Mouse (Mus musculus) forelimb bud, embryonic 11.5 days (tissue): ENCODE data around the gene Dlg2.

Experiments used
- DNase-seq: peaks from one replicate; pipeline ENCODE4 v3.0.0-alpha.2; 2012; ENCODE audit warnings: low read depth, low spot score

Gene Dlg2

DNA sequence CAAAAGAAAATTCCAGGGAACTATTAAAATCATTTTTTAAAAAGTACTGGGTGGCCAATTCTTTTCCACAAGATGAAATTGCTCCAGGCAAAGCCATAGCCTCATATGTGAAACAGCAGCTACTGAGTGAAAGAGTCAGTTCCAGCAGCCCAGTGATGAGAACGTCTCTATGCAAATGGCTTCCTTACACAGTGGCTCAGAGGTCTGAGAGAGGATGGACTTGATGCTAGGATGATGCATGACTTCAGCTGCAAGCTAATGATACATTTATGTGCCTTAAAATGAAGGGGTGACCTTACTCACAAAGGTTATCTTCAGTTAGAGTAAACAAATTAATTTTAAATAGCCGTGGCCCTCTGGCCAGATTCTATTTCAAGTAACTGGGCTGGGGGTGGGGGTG lies 1420.5 kb downstream of the Dlg2 start:
- no peak for DNase-seq

DNA sequence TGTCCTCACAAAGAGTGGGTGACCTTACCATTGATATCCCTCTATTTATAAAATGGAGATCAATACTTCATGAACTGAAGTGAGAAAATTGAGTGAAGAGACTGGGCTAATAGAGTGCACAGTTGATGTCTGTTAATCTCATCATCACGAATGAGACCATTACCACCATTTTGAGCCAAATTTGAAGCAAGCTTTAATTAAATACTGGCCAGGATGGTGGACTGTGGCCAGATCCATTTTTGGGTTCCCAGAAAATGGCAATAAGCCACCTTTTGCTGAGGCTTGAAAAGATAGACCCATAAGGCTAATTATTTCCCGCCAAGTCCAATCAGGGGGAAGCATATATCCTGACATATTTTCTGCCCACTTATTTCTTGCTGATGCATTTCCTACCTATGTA lies 1421.0 kb downstream of the Dlg2 start:
- no peak for DNase-seq

DNA sequence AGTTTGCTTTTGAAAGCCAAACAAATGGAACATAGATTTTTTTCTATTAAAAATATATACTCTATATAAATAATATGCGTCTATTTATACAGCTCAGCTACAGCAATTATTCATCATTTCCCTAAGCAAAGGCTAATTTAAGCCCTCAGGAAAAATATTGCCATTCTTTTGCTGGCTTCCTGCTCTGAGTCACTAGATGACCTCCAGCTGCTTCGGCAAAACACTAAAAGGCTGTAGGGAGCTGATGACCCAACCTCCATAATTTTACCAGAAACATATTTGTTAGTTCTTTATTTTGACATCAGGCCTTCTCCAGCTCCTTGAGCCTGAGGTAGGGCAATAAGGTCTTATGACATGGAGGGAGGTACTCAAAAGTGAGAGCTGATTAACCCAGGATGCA lies 1426.0 kb downstream of the Dlg2 start:
- no peak for DNase-seq

DNA sequence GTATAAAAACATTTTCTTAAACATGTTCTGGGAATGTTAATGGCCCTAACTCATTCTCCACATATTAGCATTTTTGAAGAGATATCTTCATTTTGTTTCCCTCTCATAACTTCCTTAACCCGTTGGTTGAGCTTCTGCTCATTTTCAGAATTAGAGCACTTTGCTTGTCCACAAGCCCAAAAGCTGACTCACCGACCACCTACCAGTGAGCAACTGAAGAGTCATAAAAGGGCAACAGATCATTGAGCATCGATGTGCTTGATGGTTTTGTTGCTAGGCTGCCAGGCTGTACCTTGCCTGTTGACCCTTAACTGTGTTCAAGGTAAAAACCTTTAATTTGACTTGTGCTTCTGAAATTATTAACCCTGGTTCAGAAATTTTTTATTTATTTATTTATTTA lies 1440.3 kb downstream of the Dlg2 start:
- no peak for DNase-seq

DNA sequence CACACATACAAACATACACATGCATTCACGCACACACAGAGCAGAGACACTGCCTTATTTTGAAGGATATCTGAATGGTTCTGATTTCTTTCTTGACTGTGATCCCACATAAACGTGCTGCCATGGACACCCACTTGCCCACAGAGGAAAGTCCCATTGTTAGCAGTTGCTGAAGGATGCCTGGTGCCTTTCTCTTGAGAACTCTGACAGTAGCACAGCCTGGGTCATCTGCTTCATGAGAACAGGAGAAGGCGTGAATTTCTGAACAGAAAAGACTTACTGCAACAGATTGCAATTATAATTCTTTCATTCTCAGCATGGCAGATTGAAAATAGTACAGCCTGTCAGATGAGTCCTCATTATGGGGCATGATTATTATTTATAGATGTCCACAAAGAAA lies 1442.6 kb downstream of the Dlg2 start:
- DNase-seq, result no peak

DNA sequence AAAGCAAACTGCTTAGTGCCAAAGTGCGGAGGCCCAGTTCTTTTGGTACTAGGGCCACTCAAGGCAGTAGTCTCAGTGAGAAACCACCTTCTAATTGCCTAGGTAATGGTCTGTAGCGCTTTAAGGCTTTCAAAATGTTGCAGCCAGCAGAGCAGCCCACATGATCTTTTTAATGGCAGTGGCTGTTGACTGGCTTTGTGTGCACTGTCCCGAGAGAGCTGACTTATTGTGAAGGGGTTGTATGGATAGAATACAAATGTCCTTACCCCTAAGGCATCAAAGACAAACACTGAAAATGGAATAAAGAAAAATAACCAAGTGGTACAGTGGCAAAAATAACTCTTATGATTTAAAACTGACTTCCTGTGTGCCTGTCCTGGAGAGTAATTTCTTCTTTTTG lies 1443.3 kb downstream of the Dlg2 start:
- no peak for DNase-seq

DNA sequence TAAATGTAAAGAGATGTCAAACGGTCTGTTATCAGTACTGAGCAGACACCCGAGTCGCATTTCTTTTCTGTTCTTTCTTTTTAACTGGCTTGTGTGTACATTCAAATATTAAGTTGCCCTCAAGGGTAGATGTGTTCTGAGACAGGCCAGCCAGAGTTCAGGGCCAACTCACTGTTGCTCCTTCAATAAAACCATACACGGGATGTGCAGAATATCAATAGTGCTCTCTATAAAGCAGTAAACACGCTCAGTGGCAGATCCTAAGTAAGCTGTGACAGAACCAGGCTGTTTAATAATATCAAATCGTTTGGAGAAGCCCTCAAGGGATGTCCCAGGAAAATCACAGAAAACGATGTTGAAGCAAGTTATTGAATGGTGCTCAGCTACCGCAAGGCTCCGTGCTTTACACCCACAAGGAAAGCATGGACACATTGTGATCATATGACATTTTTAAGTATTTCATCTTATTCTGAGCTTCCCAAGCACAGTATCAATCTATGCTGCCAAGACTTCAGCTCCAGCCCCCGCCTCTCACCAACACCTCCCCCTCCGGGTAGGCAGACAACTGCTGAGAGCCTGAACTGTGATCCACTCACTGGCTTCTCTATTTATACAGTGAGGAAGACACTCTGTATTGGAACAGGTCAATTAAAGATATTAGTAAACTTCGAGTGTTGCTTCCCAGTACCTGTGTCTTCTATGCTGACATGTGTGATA lies 1458.6 kb downstream of the Dlg2 start:
- DNase-seq, result no peak

DNA sequence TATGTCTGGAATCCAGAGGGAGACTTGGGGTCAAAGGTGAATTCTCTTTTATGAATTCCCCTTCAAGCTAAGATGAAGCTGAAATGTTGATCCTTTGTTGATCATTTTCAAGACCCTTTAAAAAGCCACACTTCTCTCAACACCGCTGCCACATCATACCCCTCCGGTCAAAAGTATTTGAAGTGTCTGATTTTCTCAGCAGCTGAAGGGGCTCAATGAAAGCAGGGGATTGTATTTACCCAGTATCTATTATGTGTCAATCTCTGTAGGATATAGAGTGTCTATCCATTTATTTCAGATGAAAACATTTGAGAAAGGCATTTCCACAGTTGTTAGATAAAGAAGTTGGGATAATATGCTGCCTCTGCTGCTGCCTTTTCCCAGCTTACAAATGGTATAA lies 1459.7 kb downstream of the Dlg2 start:
- no peak for DNase-seq

DNA sequence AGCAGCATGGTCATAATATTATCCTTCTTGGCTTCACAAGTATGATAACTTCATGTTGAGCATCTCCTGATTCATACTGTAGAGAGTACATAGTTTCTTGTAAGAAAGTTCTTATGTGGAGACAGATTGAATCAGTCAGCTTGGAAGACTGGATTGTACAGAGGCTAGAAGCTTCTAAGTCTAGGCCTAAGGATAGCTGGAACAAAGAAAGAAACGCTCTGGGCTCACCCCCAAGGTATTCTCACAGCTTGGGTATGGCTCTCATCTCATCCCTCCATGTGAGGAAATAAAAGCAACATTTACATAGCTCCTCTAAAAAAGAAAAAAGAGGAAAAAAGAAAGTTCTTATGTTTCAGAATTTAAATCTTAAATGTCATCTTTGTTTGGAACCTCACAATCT lies 1466.8 kb downstream of the Dlg2 start:
- no peak for DNase-seq

DNA sequence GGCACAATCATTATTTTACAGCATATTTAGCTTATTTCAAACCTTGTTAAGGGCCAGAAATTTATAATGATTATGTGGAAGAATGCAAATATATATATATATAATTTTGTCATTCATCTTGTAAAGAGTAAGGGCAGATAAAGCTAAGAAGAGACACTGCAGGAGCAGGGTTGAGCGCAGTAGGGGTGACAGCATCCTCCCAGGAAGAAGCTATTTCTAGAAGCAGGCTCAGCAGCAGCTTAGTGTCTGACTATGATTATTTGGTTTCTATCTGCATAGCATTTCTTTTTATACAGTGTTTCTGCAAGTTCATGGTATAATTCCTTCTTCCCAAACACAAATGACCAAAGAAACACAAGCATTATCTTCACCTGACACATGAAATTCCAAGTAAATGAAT lies 1479.1 kb downstream of the Dlg2 start:
- DNase-seq, result no peak

DNA sequence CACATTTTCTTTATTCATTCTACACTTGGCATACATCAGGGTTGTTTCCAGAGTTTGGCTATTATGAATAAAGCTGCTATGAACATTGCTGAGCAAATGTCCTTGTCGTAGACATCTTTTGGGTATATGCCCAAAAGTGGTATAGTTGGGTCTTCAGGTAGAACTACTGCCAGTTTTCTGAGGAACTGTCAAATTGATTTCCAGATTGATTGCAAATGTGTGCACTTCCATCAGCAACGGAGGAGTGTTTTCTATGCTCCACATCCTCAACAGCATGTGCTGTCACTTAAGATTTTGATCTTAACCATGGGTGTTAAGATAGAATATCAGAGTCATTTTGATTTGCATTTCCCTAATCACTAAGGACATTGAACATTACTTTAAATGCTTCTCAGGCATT lies 1486.5 kb downstream of the Dlg2 start:
- no peak for DNase-seq

DNA sequence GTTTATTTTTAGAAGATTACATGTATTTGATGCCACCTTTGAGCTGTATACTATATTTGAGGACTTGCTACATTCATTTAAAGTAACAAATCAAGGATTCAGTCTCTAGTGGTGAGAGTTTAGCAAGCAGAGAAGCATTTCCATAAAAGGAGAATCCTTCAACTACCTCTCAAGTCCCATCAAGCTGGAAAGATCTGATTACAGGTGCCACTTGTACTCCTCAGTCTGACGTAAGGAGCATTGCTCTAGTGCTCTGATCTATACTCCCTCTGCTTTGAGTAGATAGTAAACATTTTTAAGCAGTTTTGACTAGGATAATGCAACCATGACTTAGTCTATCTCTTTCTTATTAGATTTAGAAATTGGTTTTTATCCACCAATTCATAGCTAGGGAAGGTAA lies 1496.5 kb downstream of the Dlg2 start:
- no peak for DNase-seq

DNA sequence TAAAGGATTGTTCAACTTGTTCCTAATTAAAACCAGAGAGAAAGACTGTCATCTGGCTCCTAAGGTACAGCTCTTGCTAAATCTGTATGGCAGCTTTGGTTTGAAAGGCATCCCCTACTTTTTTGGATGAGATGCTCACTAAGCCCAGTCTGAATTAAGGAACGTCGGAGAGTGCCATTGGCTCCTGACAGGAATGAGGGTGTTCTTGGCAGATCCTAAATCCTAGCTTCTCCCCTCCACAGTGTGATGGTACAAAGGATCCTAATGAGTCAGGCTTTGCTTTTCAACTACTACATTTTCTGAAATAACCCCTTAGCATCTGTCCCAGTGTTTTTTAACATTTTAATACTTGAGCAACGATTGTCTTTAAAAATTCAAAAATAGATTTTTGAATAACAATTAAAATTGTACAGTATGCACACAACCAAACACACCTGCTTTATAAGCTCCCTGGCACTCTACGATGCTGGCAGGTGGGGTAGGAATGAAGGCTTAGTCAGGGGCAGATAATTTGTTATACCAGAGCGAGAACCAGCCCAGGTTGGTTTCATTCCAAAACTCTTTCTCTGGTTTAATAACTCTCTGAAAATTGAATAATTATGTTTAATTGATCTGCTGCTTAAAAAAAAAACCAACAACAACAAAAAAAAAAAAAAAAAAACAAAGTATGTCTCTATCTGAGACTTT lies 1527.4 kb downstream of the Dlg2 start:
- DNase-seq, result no peak

DNA sequence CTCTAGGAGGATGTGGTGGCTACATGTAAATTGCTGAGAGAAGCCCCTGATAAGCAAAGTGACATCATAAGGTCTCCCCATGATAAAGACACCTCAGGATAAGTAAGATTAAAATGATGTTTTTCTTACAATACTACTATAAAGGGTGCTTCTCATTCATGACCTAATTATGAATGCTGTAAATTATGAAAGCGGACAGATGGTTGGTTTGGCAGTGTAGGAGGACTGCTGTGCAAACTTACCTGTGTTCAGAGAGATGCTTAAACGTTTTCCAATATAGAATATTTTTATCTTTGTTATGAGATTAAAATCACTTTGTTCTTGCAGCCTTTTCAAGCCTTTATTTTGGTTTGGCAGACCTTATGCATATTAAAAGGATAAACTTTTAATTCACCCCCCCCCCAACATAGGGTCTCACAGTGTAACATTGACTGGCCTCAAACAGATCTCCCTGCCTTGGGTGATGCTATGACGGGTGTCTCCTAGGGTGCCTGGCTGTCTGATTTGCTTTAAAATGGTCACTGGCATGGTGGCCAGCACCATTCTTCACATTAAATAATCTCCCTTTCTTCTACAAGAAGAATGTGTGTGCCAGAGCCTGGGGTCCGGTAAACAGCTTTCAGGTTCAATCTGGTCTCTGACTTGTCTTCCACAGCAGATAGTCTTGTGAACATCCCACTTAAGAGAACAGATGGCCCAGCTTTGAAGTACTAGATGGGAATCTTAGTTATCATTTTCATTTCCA lies 1529.4 kb downstream of the Dlg2 start:
- DNase-seq, result no peak

DNA sequence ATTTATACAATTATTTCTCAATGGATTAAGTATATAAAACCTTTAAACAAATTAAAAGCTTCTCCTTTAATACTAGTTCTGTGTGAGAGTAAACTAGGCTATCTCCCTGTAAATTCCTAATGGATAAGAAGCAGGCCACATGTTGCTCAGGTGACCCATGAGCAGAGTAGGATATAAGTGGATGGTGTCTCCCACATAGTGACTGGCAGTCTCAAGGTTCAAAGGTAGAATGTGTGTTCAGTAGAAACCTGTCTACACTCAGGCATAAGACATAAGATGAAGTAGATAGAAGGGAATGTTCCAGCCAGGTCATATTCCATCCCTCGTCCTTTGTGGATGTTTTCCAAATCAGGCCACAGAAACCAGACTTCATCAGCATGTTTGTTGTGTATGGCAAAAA lies 1532.2 kb downstream of the Dlg2 start:
- no peak for DNase-seq

DNA sequence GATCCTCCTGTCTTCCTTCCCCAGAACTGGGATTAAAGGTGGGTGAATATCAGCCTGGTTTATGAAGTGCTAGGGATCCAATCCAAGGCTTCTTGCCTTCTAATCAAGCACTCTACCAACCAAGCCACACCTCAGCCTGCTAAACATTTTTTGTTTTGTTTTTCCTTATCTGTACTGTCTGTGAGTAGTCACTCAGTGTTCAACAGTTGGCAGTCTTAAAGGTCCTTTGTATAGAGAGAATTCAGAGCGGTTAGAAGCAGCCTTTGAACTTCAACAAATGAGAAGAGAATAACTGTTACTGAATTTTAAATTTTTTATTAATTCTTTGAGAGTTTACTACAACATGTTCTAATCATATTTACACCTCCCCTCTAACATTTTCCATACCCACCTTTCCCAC lies 1548.5 kb downstream of the Dlg2 start:
- DNase-seq, result no peak

DNA sequence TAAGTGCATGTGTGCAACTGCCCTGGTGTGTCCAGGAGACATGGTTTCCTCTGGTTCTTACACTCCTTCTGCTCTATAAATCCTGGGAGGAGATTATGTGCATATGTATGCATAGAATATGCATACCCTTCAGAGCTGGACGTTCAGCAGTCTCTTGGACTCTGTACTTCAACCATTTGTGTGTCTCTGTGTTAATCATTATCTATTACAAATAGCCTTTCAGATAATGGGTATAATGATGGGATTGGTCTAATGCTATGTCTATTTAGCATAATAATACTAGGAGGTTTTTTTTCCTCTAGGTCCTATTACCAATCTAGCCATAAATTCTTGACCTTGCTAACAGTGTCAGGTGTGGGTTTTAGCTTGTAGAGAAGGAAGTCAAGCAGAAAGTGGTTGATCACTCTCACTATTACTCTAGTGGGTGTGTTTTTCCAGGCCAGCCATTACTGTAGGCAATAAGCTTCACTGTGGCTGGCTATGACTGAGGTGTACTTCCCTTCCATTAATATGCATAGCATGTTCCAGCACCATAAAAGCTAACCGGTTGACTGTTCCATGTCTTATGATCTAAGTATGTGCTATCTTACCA lies 1549.1 kb downstream of the Dlg2 start:
- DNase-seq, result no peak

DNA sequence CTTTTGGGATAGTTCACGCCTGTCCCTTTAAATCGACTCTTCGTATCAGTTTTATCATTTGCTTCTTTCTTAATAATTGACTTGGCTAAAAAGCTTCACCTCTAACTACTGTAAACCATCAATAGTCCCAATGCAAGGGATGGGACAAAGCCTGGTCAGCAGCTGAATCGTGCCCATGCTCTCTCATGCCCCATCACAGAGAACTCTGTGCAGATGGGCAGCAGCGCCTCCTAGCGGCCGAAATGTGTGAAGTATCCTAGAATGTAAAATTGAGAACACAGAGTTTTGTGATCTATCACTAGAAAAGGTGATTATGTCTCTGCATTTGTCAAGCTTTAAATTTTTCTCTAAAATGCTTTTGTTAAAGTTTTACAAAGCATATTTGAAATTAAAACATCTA lies 1550.6 kb downstream of the Dlg2 start:
- peak; percentile 60 for DNase-seq

DNA sequence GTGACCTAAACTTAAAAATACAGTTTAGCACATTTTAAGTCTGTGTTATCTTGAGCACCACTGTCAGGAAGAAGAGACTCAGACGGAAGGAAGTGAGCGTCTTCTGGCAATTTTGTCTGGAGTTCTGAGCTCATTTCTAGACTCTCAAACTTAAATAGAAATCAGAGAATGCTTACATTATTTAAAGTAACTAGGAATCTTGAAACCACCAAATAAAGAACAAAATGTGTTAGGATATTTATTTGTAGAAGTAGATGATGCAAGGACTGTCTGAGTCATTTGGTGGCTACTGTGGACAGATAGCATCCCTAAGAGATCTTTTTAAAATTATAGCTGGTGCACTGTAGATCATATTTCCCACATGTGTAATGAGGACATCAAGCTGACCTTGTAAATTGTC lies 1557.8 kb downstream of the Dlg2 start:
- DNase-seq, result no peak

DNA sequence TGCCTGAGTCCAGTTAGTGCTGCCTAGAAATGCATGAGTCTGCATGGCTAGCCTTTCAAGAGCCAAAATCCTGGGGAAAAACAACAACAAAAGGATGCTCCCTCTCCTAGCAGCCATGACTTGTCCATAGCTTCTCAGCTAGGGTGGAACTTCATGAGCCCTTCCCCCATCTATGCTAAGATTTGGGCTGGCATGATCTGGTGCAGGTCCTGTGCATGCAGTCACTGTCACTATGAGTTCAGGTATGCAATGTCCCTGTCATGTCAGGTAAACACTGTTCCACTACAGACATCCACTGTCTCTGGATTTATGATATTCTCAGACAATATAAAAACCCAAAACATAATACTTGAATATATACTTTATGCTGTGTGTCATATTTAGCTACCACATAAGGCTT lies 1563.7 kb downstream of the Dlg2 start:
- no peak for DNase-seq

DNA sequence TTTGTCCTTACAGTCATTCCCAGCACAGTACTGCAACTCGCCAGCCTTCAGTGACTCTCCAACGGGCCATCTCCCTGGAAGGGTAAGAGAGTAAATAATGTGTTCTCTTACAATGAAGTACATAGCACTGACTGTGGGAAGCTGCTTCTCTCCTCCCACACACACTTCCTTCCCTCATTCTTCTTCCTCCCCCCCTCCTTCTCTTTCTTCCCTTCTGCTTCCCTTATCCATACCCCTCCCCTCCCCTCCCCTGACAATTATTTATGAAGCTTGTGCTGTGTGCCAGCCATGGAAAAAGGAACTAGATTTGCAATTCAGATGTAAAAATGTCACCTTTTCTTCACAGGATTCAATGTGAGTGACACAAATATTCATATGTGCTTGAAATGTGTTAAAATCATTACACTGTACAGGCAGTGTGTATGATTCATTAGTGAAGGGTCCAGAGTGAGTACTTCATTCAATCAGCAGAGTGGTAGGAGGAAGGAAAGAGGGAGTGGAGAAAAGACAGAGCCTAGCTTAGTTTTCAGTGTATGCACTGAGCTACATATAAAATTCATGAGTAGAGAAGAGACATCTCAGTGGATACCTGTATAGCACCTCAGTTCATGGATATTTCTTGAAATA lies 1564.4 kb downstream of the Dlg2 start:
- DNase-seq, result no peak

DNA sequence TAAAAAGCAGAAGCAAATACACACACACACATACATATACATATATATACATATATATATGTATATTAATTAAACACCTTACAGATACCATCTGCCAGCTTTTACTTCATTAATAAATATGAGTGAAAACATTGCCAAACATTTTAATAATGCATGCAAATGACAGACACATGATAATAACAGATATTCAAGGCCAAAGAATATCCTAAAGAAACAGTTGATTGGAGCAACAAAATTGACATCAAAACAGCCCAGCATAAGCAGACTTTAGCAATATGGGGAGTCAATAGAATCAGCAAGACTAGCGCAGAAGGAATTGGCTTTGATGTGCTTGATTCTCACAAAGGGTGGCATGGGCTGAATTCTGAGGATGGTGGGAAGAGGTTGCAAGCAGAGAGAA lies 1568.5 kb downstream of the Dlg2 start:
- DNase-seq, result no peak
